Mouse (Mus musculus) lung, adult 2 months (tissue): Measurements from ENCODE around the gene Alg1.

ENCODE experiments used
- CTCF ChIP-seq: fragments of 200-500 bp; IDR thresholded peaks from 2 replicates; pipeline ENCODE4 v1.5.1; 2011; ENCODE audit warnings: mild to moderate bottlenecking, low read length, control low read depth; ENCODE audit not compliant: insufficient read depth
- POLR2A ChIP-seq: fragments of 200-500 bp; IDR thresholded peaks from 2 replicates; pipeline ENCODE4 v1.6.1; 2011; ENCODE audit warnings: low read depth, mild to moderate bottlenecking, control low read depth, low read length, borderline replicate concordance; ENCODE audit errors: extremely low read depth

- no peak for TF ChIP-seq POLR2A
- TF ChIP-seq CTCF = peak; percentile 73
Measured at GRCm38 (mm10) chr16:5195080-5195479, 38.3 kb upstream of the Alg1 start.
